Mouse (Mus musculus) neural tube, embryonic 14.5 days (tissue): ENCODE data around the gene Pcx. TPM values are rescaled to one million over a fixed set of nuclear protein-coding genes. Genes with fewer than 3 reads are reported as not detected.

Experiments used
- ATAC-seq: fragments of 200-750 bp; cut with Nextera tagmentation; 2 replicates; pipeline ENCODE4 v1.8.0; 2017; ENCODE audit warnings: low read depth, mild to moderate bottlenecking, moderate TSS enrichment, moderate library complexity
- H3K27ac ChIP-seq: fragments of 300-500 bp; sonication (generic); 2 replicates; pipeline ENCODE4 v1.5.1; 2014; ENCODE audit warnings: low read depth, mild to moderate bottlenecking, control low read depth, low read length, moderate library complexity, mixed read lengths
- H3K27me3 ChIP-seq: fragments of 300-500 bp; sonication (generic); 2 replicates; pipeline ENCODE4 v1.6.1; 2014; ENCODE audit warnings: low read length; ENCODE audit not compliant: control insufficient read depth, insufficient read depth
- H3K36me3 ChIP-seq: fragments of 300-500 bp; sonication (generic); 2 replicates; pipeline ENCODE4 v1.6.1; 2014; ENCODE audit warnings: low read length, mixed read lengths; ENCODE audit not compliant: control insufficient read depth, insufficient read depth
- H3K4me1 ChIP-seq: fragments of 300-500 bp; sonication (generic); 2 replicates; pipeline ENCODE4 v1.6.1; 2014; ENCODE audit warnings: low read length; ENCODE audit not compliant: control insufficient read depth, insufficient read depth
- H3K4me2 ChIP-seq: fragments of 300-500 bp; sonication (generic); 2 replicates; pipeline ENCODE4 v1.6.1; 2014; ENCODE audit warnings: mild to moderate bottlenecking, low read depth, low read length, control low read depth
- H3K4me3 ChIP-seq: fragments of 300-500 bp; sonication (generic); 2 replicates; pipeline ENCODE4 v1.5.1; 2014; ENCODE audit warnings: low read depth, low read length, control low read depth, mixed read lengths
- H3K9ac ChIP-seq: fragments of 300-500 bp; sonication (generic); replicated peaks from 2 replicates; pipeline ENCODE4 v1.6.1; 2014; ENCODE audit warnings: low read depth, mild to moderate bottlenecking, control low read depth, low read length, mixed read lengths
- H3K9me3 ChIP-seq: fragments of 300-500 bp; sonication (generic); 2 replicates; pipeline ENCODE4 v1.6.1; 2016; ENCODE audit warnings: low read length; ENCODE audit not compliant: control insufficient read depth
- WGBS: fragments of 180-500 bp; shearing (Covaris S2); extraction: QIAGEN DNeasy Blood & Tissue Kit; methylation state at CpG from one replicate; pipeline ENCODE4 v1.1.7; 2014; 5-methylcytosine and 5-hydroxymethylcytosine counted together
- polyA plus RNA-seq: library from polyadenylated mRNA; unstranded; fragments of >200 nt; fragmentation: Nextera tagmentation; extraction: Ambion mirVana; gene quantifications from 2 replicates; pipeline ENCODE4 v1.2.1, GENCODE M21; 2014

The Pcx gene
- polyA plus RNA-seq, 1 experiment from 2014 or later = 22.5 TPM

GRCm38 (mm10) chr19:4477345-4478189 lies 32.7 kb upstream of the Pcx start, which contains the start of gene Syt12:
TSS of gene Syt12 (minus strand) at chr19:4477447.
- Histone ChIP-seq H3K36me3 (no peaks in the 10 kb centered on the region), H3K27ac (no peak within 1 kb of the TSS), H3K27me3 (peaks cover 11% of the 10 kb centered on the region), H3K4me1 (no peaks in the 10 kb centered on the region; the same call in 1 of the 2 replicates), H3K9ac (peak within 1 kb of the TSS; percentile 52), H3K4me2 (peak within 1 kb of the TSS; percentile 94), H3K4me3 (peak within 1 kb of the TSS; percentile 49), H3K9me3 (no peaks in the 10 kb centered on the region)
- WGBS = 34% methylated on average over 21 of the region's 21 CpGs
- ATAC-seq = no peak

- no peaks in the 10 kb centered on the region for H3K36me3 ChIP-seq
- no peak overlapping the region for H3K9ac ChIP-seq
- no peak overlapping the region for H3K4me3 ChIP-seq
- ATAC-seq = no peak
- no peaks in the 10 kb centered on the region; the same call in 1 of the 2 replicates for H3K4me1 ChIP-seq
- 16% methylated on average over 1 of the region's 1 CpGs for WGBS
- H3K9me3 ChIP-seq = no peaks in the 10 kb centered on the region
- peaks cover 11% of the 10 kb centered on the region for H3K27me3 ChIP-seq
- H3K4me2 ChIP-seq = no peak overlapping the region
- H3K27ac ChIP-seq = no peak overlapping the region
Measured at GRCm38 (mm10) chr19:4478190-4478516, 32.1 kb upstream of the Pcx start.

GRCm38 (mm10) chr19:4480041-4480440 lies 30.2 kb upstream of the Pcx start:
- no peak overlapping the region for H3K27ac ChIP-seq
- peaks cover 11% of the 10 kb centered on the region for H3K27me3 ChIP-seq
- H3K9me3 ChIP-seq = no peaks in the 10 kb centered on the region
- H3K4me1 ChIP-seq = no peaks in the 10 kb centered on the region; the same call in 1 of the 2 replicates
- ATAC-seq = no peak
- H3K36me3 ChIP-seq = no peaks in the 10 kb centered on the region
- no peak overlapping the region for H3K4me3 ChIP-seq
- 84% methylated on average over 2 of the region's 2 CpGs for WGBS
- no peak overlapping the region for H3K4me2 ChIP-seq
- H3K9ac ChIP-seq = no peak overlapping the region

- no peak overlapping the region for H3K4me2 ChIP-seq
- no peak overlapping the region for H3K27ac ChIP-seq
- peaks cover 8% of the 10 kb centered on the region for H3K27me3 ChIP-seq
- 55% methylated on average over 4 of the region's 4 CpGs for WGBS
- H3K9me3 ChIP-seq = no peaks in the 10 kb centered on the region
- no peak overlapping the region for H3K9ac ChIP-seq
- H3K4me3 ChIP-seq = no peak overlapping the region
- no peaks in the 10 kb centered on the region for H3K36me3 ChIP-seq
- no peak for ATAC-seq
- H3K4me1 ChIP-seq = no peaks in the 10 kb centered on the region; the same call in 1 of the 2 replicates
Measured at GRCm38 (mm10) chr19:4481326-4481725, 28.9 kb upstream of the Pcx start.

GRCm38 (mm10) chr19:4482111-4482859 lies 28.0 kb upstream of the Pcx start:
- ATAC-seq = no peak
- Histone ChIP-seq H3K4me2 (no peak overlapping the region), H3K9ac (no peak overlapping the region), H3K27me3 (peaks cover under 1% of the 10 kb centered on the region; the same call in 1 of the 2 replicates), H3K9me3 (no peaks in the 10 kb centered on the region), H3K27ac (no peak overlapping the region), H3K4me1 (no peaks in the 10 kb centered on the region; the same call in 1 of the 2 replicates), H3K36me3 (no peaks in the 10 kb centered on the region), H3K4me3 (no peak overlapping the region)
- 91% methylated on average over 3 of the region's 3 CpGs for WGBS

- Histone ChIP-seq H3K9ac (no peak overlapping the region), H3K27ac (no peak overlapping the region), H3K9me3 (no peaks in the 10 kb centered on the region), H3K4me3 (no peak overlapping the region), H3K27me3 (no peaks in the 10 kb centered on the region), H3K4me1 (no peaks in the 10 kb centered on the region), H3K4me2 (no peak overlapping the region), H3K36me3 (no peaks in the 10 kb centered on the region)
- ATAC-seq = no peak
- WGBS = 58% methylated on average over 5 of the region's 5 CpGs
Measured at GRCm38 (mm10) chr19:4485006-4485405, 25.3 kb upstream of the Pcx start.

- no peaks in the 10 kb centered on the region for H3K4me1 ChIP-seq
- no peaks in the 10 kb centered on the region for H3K9me3 ChIP-seq
- no peak overlapping the region for H3K27ac ChIP-seq
- ATAC-seq = no peak
- no peaks in the 10 kb centered on the region for H3K36me3 ChIP-seq
- WGBS = 76% methylated on average over 2 of the region's 2 CpGs
- H3K4me2 ChIP-seq = no peak overlapping the region
- no peaks in the 10 kb centered on the region for H3K27me3 ChIP-seq
- H3K9ac ChIP-seq = no peak overlapping the region
- no peak overlapping the region for H3K4me3 ChIP-seq
Measured at GRCm38 (mm10) chr19:4487877-4488276, 22.4 kb upstream of the Pcx start.

GRCm38 (mm10) chr19:4491080-4491695 lies 19.1 kb upstream of the Pcx start:
- no peaks in the 10 kb centered on the region for H3K27me3 ChIP-seq
- no peak overlapping the region for H3K9ac ChIP-seq
- no peak overlapping the region for H3K27ac ChIP-seq
- no peak overlapping the region for H3K4me2 ChIP-seq
- H3K4me1 ChIP-seq = no peaks in the 10 kb centered on the region
- no peak for ATAC-seq
- H3K9me3 ChIP-seq = no peaks in the 10 kb centered on the region
- no peak overlapping the region for H3K4me3 ChIP-seq
- 71% methylated on average over 10 of the region's 10 CpGs for WGBS
- no peaks in the 10 kb centered on the region for H3K36me3 ChIP-seq
